Mouse (Mus musculus) bone marrow macrophage, adult 2 months (primary cell): Measurements from ENCODE around the gene Cmas.

Experiments used
- CTCF ChIP-seq: IDR thresholded peaks from 2 replicates; pipeline ENCODE4 v1.5.1; 2012; ENCODE audit warnings: low read depth, mild to moderate bottlenecking, low read length, moderate library complexity
- POLR2A ChIP-seq: IDR thresholded peaks from 2 replicates; pipeline ENCODE4 v1.6.1; 2012; ENCODE audit warnings: mild to moderate bottlenecking, low read depth, low read length, borderline replicate concordance

DNA sequence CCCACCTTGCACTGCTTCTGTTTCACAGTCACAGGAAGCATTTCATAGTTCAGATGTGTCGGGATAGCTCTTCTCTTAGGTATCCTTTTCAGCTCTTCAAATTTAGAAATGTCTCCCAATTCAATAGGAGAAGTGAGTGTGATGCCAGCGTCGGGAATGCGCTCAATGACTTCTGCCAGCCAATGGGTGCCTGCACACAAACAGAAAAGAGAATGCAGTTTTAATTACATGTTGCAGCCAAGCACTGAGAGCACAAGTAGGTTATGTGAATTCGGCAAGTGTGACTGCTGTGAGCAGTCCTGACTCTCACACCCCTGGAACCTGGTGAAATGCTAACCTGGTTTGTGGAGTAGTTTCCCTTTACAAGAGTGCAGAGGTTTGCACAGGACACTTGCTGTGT lies 45.2 kb downstream of the Cmas start:
- TF ChIP-seq CTCF (no peak), POLR2A (no peak)
